Mouse (Mus musculus): ENCODE measurements around the gene Cd82. TPM values are rescaled to one million over a fixed set of nuclear protein-coding genes. Genes with fewer than 3 reads are reported as not detected.

Gene Cd82
- polyA plus RNA-seq, 1 experiment = 209 TPM

GRCm38 (mm10) chr2:93390170-93390926, 72.6 kb downstream of the Cd82 start:
- TF ChIP-seq CTCF (IDR thresholded peaks at IDR 0.05; ENCODE audit: extremely low read depth, insufficient read depth, insufficient read length, insufficient replicate concordance) = no peak
- no peak for TF ChIP-seq POLR2A (IDR thresholded peaks at IDR 0.05; ENCODE audit: low read depth, low read length)
- Histone ChIP-seq H3K27me3 (ENCODE audit: control insufficient read depth, insufficient read depth, low read length) (no peaks in the 10 kb centered on the region), H3K27ac (ENCODE audit: insufficient read depth, low read length) (no peak overlapping the region), H3K4me3 (ENCODE audit: extremely low read depth, insufficient read depth, insufficient read length) (no peak overlapping the region), H3K36me3 (ENCODE audit: control insufficient read depth, insufficient read depth, low read length) (no peaks in the 10 kb centered on the region), H3K4me1 (ENCODE audit: control insufficient read depth, insufficient read depth, insufficient read length) (no peaks in the 10 kb centered on the region)
- DNase-seq (ENCODE audit: low read depth in 1 of 2, low spot score in 2 of 2) = no peak
- 62% methylated on average over 11 of the region's 11 CpGs for WGBS

GRCm38 (mm10) chr2:93386958-93387357, 76.0 kb downstream of the Cd82 start:
- no peaks in the 10 kb centered on the region for H3K27me3 ChIP-seq (ENCODE audit: control insufficient read depth, insufficient read depth, low read length)
- no peak for TF ChIP-seq CTCF (IDR thresholded peaks at IDR 0.05; ENCODE audit: extremely low read depth, insufficient read depth, insufficient read length, insufficient replicate concordance)
- DNase-seq (ENCODE audit: low read depth in 1 of 2, low spot score in 2 of 2) = no peak
- H3K36me3 ChIP-seq (ENCODE audit: control insufficient read depth, insufficient read depth, low read length) = no peaks in the 10 kb centered on the region
- H3K4me3 ChIP-seq (ENCODE audit: extremely low read depth, insufficient read depth, insufficient read length) = no peak overlapping the region
- H3K4me1 ChIP-seq (ENCODE audit: control insufficient read depth, insufficient read depth, insufficient read length) = no peaks in the 10 kb centered on the region
- WGBS = 91% methylated on average over 4 of the region's 4 CpGs
- no peak overlapping the region for H3K27ac ChIP-seq (ENCODE audit: insufficient read depth, low read length)

GRCm38 (mm10) chr2:93383831-93384230, 79.1 kb downstream of the Cd82 start:
- Histone ChIP-seq H3K27ac (ENCODE audit: insufficient read depth, low read length) (no peak overlapping the region), H3K4me3 (ENCODE audit: extremely low read depth, insufficient read depth, insufficient read length) (no peak overlapping the region), H3K27me3 (ENCODE audit: control insufficient read depth, insufficient read depth, low read length) (no peaks in the 10 kb centered on the region), H3K4me1 (ENCODE audit: control insufficient read depth, insufficient read depth, insufficient read length) (no peaks in the 10 kb centered on the region), H3K36me3 (ENCODE audit: control insufficient read depth, insufficient read depth, low read length) (no peaks in the 10 kb centered on the region)
- TF ChIP-seq POLR2A (IDR thresholded peaks at IDR 0.05; ENCODE audit: low read depth, low read length) (no peak), CTCF (IDR thresholded peaks at IDR 0.05; ENCODE audit: extremely low read depth, insufficient read depth, insufficient read length, insufficient replicate concordance) (no peak)
- WGBS = 88% methylated on average over 5 of the region's 5 CpGs
- no peak for DNase-seq (ENCODE audit: low read depth in 1 of 2, low spot score in 2 of 2)

- 43% methylated on average over 2 of the region's 2 CpGs for WGBS
Observed at GRCm38 (mm10) chr2:93380680-93381089, 82.3 kb downstream of the Cd82 start.

GRCm38 (mm10) chr2:93377797-93378196, 85.1 kb downstream of the Cd82 start:
- no peaks in the 10 kb centered on the region for H3K4me1 ChIP-seq (ENCODE audit: control insufficient read depth, insufficient read depth, insufficient read length)
- WGBS = 73% methylated on average over 15 of the region's 15 CpGs
- DNase-seq (ENCODE audit: low read depth in 1 of 2, low spot score in 2 of 2) = no peak

More at GRCm38 (mm10) chr2:93380680-93381089, 82.3 kb downstream of the Cd82 start:
- Histone ChIP-seq H3K4me3 (ENCODE audit: extremely low read depth, insufficient read depth, insufficient read length) (no peak overlapping the region), H3K36me3 (ENCODE audit: control insufficient read depth, insufficient read depth, low read length) (no peaks in the 10 kb centered on the region), H3K27ac (ENCODE audit: insufficient read depth, low read length) (no peak overlapping the region), H3K27me3 (ENCODE audit: control insufficient read depth, insufficient read depth, low read length) (no peaks in the 10 kb centered on the region), H3K4me1 (ENCODE audit: control insufficient read depth, insufficient read depth, insufficient read length) (no peaks in the 10 kb centered on the region)
- TF ChIP-seq CTCF (IDR thresholded peaks at IDR 0.05; ENCODE audit: extremely low read depth, insufficient read depth, insufficient read length, insufficient replicate concordance) (no peak), POLR2A (IDR thresholded peaks at IDR 0.05; ENCODE audit: low read depth, low read length) (no peak)
- DNase-seq (ENCODE audit: low read depth in 1 of 2, low spot score in 2 of 2) = no peak

GRCm38 (mm10) chr2:93377157-93377556, 85.8 kb downstream of the Cd82 start:
- Histone ChIP-seq H3K27me3 (ENCODE audit: control insufficient read depth, insufficient read depth, low read length) (no peaks in the 10 kb centered on the region), H3K4me3 (ENCODE audit: extremely low read depth, insufficient read depth, insufficient read length) (no peak overlapping the region), H3K36me3 (ENCODE audit: control insufficient read depth, insufficient read depth, low read length) (no peaks in the 10 kb centered on the region), H3K4me1 (ENCODE audit: control insufficient read depth, insufficient read depth, insufficient read length) (no peaks in the 10 kb centered on the region), H3K27ac (ENCODE audit: insufficient read depth, low read length) (no peak overlapping the region)
- TF ChIP-seq CTCF (IDR thresholded peaks at IDR 0.05; ENCODE audit: extremely low read depth, insufficient read depth, insufficient read length, insufficient replicate concordance) = no peak
- no peak for TF ChIP-seq POLR2A (IDR thresholded peaks at IDR 0.05; ENCODE audit: low read depth, low read length)
- WGBS = 93% methylated on average over 3 of the region's 3 CpGs
- no peak for DNase-seq (ENCODE audit: low read depth in 1 of 2, low spot score in 2 of 2)

More at GRCm38 (mm10) chr2:93377797-93378196, 85.1 kb downstream of the Cd82 start:
- no peak overlapping the region for H3K27ac ChIP-seq (ENCODE audit: insufficient read depth, low read length)
- H3K27me3 ChIP-seq (ENCODE audit: control insufficient read depth, insufficient read depth, low read length) = no peaks in the 10 kb centered on the region
- no peak overlapping the region for H3K4me3 ChIP-seq (ENCODE audit: extremely low read depth, insufficient read depth, insufficient read length)
- no peak for TF ChIP-seq CTCF (IDR thresholded peaks at IDR 0.05; ENCODE audit: extremely low read depth, insufficient read depth, insufficient read length, insufficient replicate concordance)
- no peak for TF ChIP-seq POLR2A (IDR thresholded peaks at IDR 0.05; ENCODE audit: low read depth, low read length)
- H3K36me3 ChIP-seq (ENCODE audit: control insufficient read depth, insufficient read depth, low read length) = no peaks in the 10 kb centered on the region

- WGBS = 95% methylated on average over 10 of the region's 10 CpGs
- H3K27ac ChIP-seq (ENCODE audit: insufficient read depth, low read length) = no peak overlapping the region
- H3K4me1 ChIP-seq (ENCODE audit: control insufficient read depth, insufficient read depth, insufficient read length) = no peaks in the 10 kb centered on the region
- H3K27me3 ChIP-seq (ENCODE audit: control insufficient read depth, insufficient read depth, low read length) = no peaks in the 10 kb centered on the region
- H3K4me3 ChIP-seq (ENCODE audit: extremely low read depth, insufficient read depth, insufficient read length) = no peak overlapping the region
- H3K36me3 ChIP-seq (ENCODE audit: control insufficient read depth, insufficient read depth, low read length) = no peaks in the 10 kb centered on the region
- TF ChIP-seq CTCF (IDR thresholded peaks at IDR 0.05; ENCODE audit: extremely low read depth, insufficient read depth, insufficient read length, insufficient replicate concordance) (no peak), POLR2A (IDR thresholded peaks at IDR 0.05; ENCODE audit: low read depth, low read length) (no peak)
- DNase-seq (ENCODE audit: low read depth in 1 of 2, low spot score in 2 of 2) = no peak
Observed at GRCm38 (mm10) chr2:93372872-93373271, 90.1 kb downstream of the Cd82 start.

Measured in spleen, adult 2 months (tissue).